Mouse (Mus musculus) CH12.LX (cell line): Measurements from ENCODE around the gene Spdye4b. TPM values are rescaled to one million over a fixed set of nuclear protein-coding genes. Genes with fewer than 3 reads are reported as not detected.

Experiments used
- DNase-seq: peaks from one replicate; pipeline ENCODE4 v3.0.0-alpha.2; 2013; ENCODE audit errors: extremely low read depth
- H3K27ac ChIP-seq: 2 replicates; pipeline ENCODE4 v1.5.1; 2012; ENCODE audit warnings: low read depth, mild to moderate bottlenecking, control low read depth, moderate library complexity; ENCODE audit not compliant: insufficient read depth
- H3K27me3 ChIP-seq: replicated peaks from 2 replicates; pipeline ENCODE3; 2012; ENCODE audit warnings: inconsistent platforms
- H3K36me3 ChIP-seq, 2 experiments: replicated peaks in 1 of 2; 2 replicates each; pipeline versions ENCODE3 to v1.6.1; 2012; ENCODE audit warnings: inconsistent platforms in 1 of 2, low read length in 1 of 2, mild to moderate bottlenecking in 1 of 2, mixed read lengths in 1 of 2, moderate library complexity in 1 of 2; ENCODE audit not compliant: control insufficient read depth in 1 of 2, insufficient read depth in 1 of 2
- H3K4me1 ChIP-seq, 2 experiments: 2 replicates each; pipeline ENCODE4 v1.6.1; 2012; ENCODE audit warnings: inconsistent platforms in 1 of 2, moderate library complexity in 1 of 2; ENCODE audit not compliant: insufficient read depth in 2 of 2, control insufficient read depth in 1 of 2
- H3K4me2 ChIP-seq: 2 replicates; pipeline ENCODE4 v1.6.1; 2012; ENCODE audit warnings: low read depth, mild to moderate bottlenecking, control low read depth; ENCODE audit not compliant: poor library complexity, insufficient read depth, severe bottlenecking
- H3K4me3 ChIP-seq, 3 experiments: fragments of 150-350 bp in 1 of 3; sonication (generic) in 1 of 3; replicated peaks in 1 of 3; 2 replicates each; pipeline versions ENCODE3 to v1.5.1; 2011 to 2012; ENCODE audit warnings: low read depth in 2 of 3, low read length in 2 of 3, mild to moderate bottlenecking in 2 of 3, moderate library complexity in 2 of 3, control low read depth in 1 of 3, improper control_type of control experiment in 1 of 3, inconsistent platforms in 1 of 3, mixed read lengths in 1 of 3; ENCODE audit not compliant: poor library complexity in 1 of 3
- H3K79me2 ChIP-seq: replicated peaks from 2 replicates; pipeline ENCODE4 v1.6.1; 2012; ENCODE audit warnings: mild to moderate bottlenecking, moderate library complexity; ENCODE audit not compliant: control insufficient read depth, poor library complexity, insufficient read depth, severe bottlenecking; ENCODE audit errors: extremely low read depth
- H3K9ac ChIP-seq: 2 replicates; pipeline ENCODE4 v1.6.1; 2012; ENCODE audit warnings: low read depth, mild to moderate bottlenecking, control low read depth, moderate library complexity; ENCODE audit not compliant: insufficient read depth
- H3K9me3 ChIP-seq: replicated peaks from 2 replicates; pipeline ENCODE3; 2012; ENCODE audit warnings: low read length, inconsistent platforms, mixed read lengths
- CHD1 ChIP-seq: IDR thresholded peaks from 2 replicates; pipeline ENCODE4 v1.6.1; 2012; ENCODE audit warnings: low read depth, low read length, improper control_type of control experiment, inconsistent platforms
- CHD2 ChIP-seq: IDR thresholded peaks from 2 replicates; pipeline ENCODE4 v1.6.1; 2011; ENCODE audit warnings: low read length, improper control_type of control experiment
- CTCF ChIP-seq, 2 experiments: IDR thresholded peaks in 1 of 2; conservative IDR thresholded peaks in 1 of 2; 2 replicates each; pipeline ENCODE4 v1.5.1; 2011 to 2012; ENCODE audit warnings: low read depth in 2 of 2, low read length in 2 of 2, improper control_type of control experiment in 1 of 2, inconsistent platforms in 1 of 2, mild to moderate bottlenecking in 1 of 2, moderate library complexity in 1 of 2
- E2F4 ChIP-seq: IDR thresholded peaks from 2 replicates; pipeline ENCODE4 v1.6.1; 2011; ENCODE audit warnings: low read depth, low read length, improper control_type of control experiment; ENCODE audit not compliant: insufficient replicate concordance
- ELF1 ChIP-seq: IDR thresholded peaks from 2 replicates; pipeline ENCODE4 v1.6.1; 2014; ENCODE audit warnings: low read depth, mild to moderate bottlenecking, inconsistent platforms, low read length, improper control_type of control experiment
- HCFC1 ChIP-seq: IDR thresholded peaks from 2 replicates; pipeline ENCODE4 v1.6.1; 2012; ENCODE audit warnings: low read depth, mild to moderate bottlenecking, inconsistent platforms, low read length, improper control_type of control experiment
- KAT2A ChIP-seq: IDR thresholded peaks from 2 replicates; pipeline ENCODE4 v1.6.1; 2012; ENCODE audit warnings: low read length, improper control_type of control experiment, inconsistent platforms; ENCODE audit not compliant: insufficient replicate concordance
- MAX ChIP-seq: IDR thresholded peaks from 2 replicates; pipeline ENCODE4 v1.6.1; 2011; ENCODE audit warnings: low read length, improper control_type of control experiment
- MEF2A ChIP-seq: IDR thresholded peaks from 2 replicates; pipeline ENCODE4 v1.6.1; 2014; ENCODE audit warnings: low read depth, mild to moderate bottlenecking, inconsistent platforms, low read length, improper control_type of control experiment, borderline replicate concordance
- MXI1 ChIP-seq: IDR thresholded peaks from 2 replicates; pipeline ENCODE4 v1.6.1; 2011; ENCODE audit warnings: mild to moderate bottlenecking, low read depth, low read length, improper control_type of control experiment
- MYC ChIP-seq: IDR thresholded peaks from 2 replicates; pipeline ENCODE4 v1.6.1; 2011; ENCODE audit warnings: low read depth, mild to moderate bottlenecking, improper control_type of control experiment, low read length
- NELFE ChIP-seq: IDR thresholded peaks from 2 replicates; pipeline ENCODE4 v1.6.1; 2011; ENCODE audit warnings: low read depth, low read length, improper control_type of control experiment
- NRF1 ChIP-seq: IDR thresholded peaks from 2 replicates; pipeline ENCODE4 v1.6.1; 2014; ENCODE audit warnings: low read depth, mild to moderate bottlenecking, inconsistent platforms, low read length, improper control_type of control experiment, moderate library complexity
- PAX5 ChIP-seq: IDR thresholded peaks from 2 replicates; pipeline ENCODE4 v1.6.1; 2012; ENCODE audit warnings: low read length, inconsistent platforms, mixed read lengths
- POLR2A ChIP-seq: IDR thresholded peaks from 2 replicates; pipeline ENCODE4 v1.6.1; 2011; ENCODE audit warnings: low read depth, mild to moderate bottlenecking, improper control_type of control experiment, low read length
- RAD21 ChIP-seq: IDR thresholded peaks from 2 replicates; pipeline ENCODE4 v1.6.1; 2011; ENCODE audit warnings: low read depth, mild to moderate bottlenecking, low read length, improper control_type of control experiment, moderate library complexity
- RCOR1 ChIP-seq: conservative IDR thresholded peaks from 2 replicates; pipeline ENCODE4 v1.6.1; 2012; ENCODE audit warnings: low read depth, mild to moderate bottlenecking, inconsistent platforms, low read length, improper control_type of control experiment
- SIN3A ChIP-seq: IDR thresholded peaks from 2 replicates; pipeline ENCODE4 v1.6.1; 2012; ENCODE audit warnings: low read length, improper control_type of control experiment, inconsistent platforms
- SMC3 ChIP-seq: IDR thresholded peaks from 2 replicates; pipeline ENCODE4 v1.6.1; 2011; ENCODE audit warnings: low read depth, low read length, improper control_type of control experiment
- TBP ChIP-seq: conservative IDR thresholded peaks from 2 replicates; pipeline ENCODE4 v1.6.1; 2011; ENCODE audit warnings: low read depth, low read length, improper control_type of control experiment
- USF2 ChIP-seq: conservative IDR thresholded peaks from 2 replicates; pipeline ENCODE4 v1.6.1; 2011; ENCODE audit warnings: low read depth, low read length, improper control_type of control experiment
- ZC3H11A ChIP-seq: IDR thresholded peaks from 2 replicates; pipeline ENCODE4 v1.6.1; 2012; ENCODE audit warnings: low read depth, mild to moderate bottlenecking, inconsistent platforms, low read length, improper control_type of control experiment
- ZMIZ1 ChIP-seq: IDR thresholded peaks from 2 replicates; pipeline ENCODE4 v1.6.1; 2012; ENCODE audit warnings: low read depth, mild to moderate bottlenecking, inconsistent platforms, low read length, improper control_type of control experiment
- ZNF384 ChIP-seq: IDR thresholded peaks from 2 replicates; pipeline ENCODE4 v1.6.1; 2012; ENCODE audit warnings: low read depth, low read length, improper control_type of control experiment, inconsistent platforms
- dilution Hi-C: fragments of 300-500 bp; cut with MboI; formaldehyde crosslinking; loops from 2 replicates; pipeline ENCODE4 v1.14.3; 2020; ENCODE audit warnings: low sequenced_read_pairs; ENCODE audit not compliant: extremely low pct_unique_long_range_greater_than_20kb, extremely low pct_ligation_motif_present
- in situ Hi-C: fragments of 300-500 bp; cut with MboI; formaldehyde crosslinking; loops from 3 replicates; pipeline ENCODE4 v1.14.3; 2019; ENCODE audit warnings: low sequenced_read_pairs, low pct_ligation_motif_present, low pct_unique_long_range_greater_than_20kb, mixed read lengths
- polyA plus RNA-seq: library from polyadenylated mRNA; unstranded; fragments of >175 nt; gene quantifications from 2 replicates; pipeline ENCODE4 v1.2.1, GENCODE M21; 2012; ENCODE audit warnings: low read depth; ENCODE audit not compliant: insufficient read length
- total RNA-seq, 2 experiments: library from RNA; depleted of rRNA; stranded (reverse); fragments of 300-350 nt in 1 of 2; fragments of >200 nt in 1 of 2; gene quantifications; 2 replicates each; pipeline ENCODE4 v1.2.3; 2012 to 2014

Gene Spdye4b
- total and polyA plus RNA-seq, 3 experiments: not detected

DNA sequence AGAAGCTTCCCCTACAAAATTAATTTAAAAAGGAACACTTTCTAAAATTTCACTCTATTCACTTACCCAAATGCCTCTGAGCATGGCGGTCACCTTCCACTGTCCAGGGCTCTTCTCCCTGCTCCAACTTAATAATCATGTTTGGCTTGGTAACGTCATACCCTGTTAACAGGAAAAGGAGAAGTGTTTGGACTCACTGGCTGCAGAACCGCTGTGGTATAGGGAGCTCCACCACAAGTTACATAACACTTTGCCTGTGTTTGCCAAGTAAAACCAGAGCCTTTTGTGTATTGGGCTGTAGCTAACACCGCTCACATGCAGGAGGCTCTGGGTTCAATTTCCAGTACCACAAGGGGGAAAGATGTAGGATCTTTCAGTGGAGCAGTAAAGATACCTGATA is 4.8 kb upstream of the Spdye4b start:
- H3K36me3 ChIP-seq: peaks cover 48 to 77% of the 10 kb centered on the region in 2 experiments
- H3K4me1 ChIP-seq: peaks cover 0 to 12% of the 10 kb centered on the region in 2 experiments; a peak in 2 of 4 replicates

GRCm38 (mm10) chr5:143177541-143178200 is 3.1 kb upstream of the Spdye4b start:
- DNase-seq: no peak
- peaks cover 48 to 61% of the 10 kb centered on the region in 2 experiments for H3K36me3 ChIP-seq
- in situ Hi-C loops: no loop called here

More for the DNA sequence above, 4.8 kb upstream of the Spdye4b start:
- H3K9me3 ChIP-seq: peaks cover 15% of the 10 kb centered on the region
- TF ChIP-seq SIN3A (no peak), CHD1 (no peak), HCFC1 (no peak), CTCF (conservative IDR thresholded peaks at IDR 0.05 in 1 of 2, IDR thresholded peaks at IDR 0.05 in 1 of 2; ENCODE audit: low read depth in 2 of 2, low read length in 2 of 2) (no peak), USF2 (no peak), PAX5 (no peak), CHD2 (no peak), POLR2A (no peak), NRF1 (no peak), KAT2A (no peak), SMC3 (no peak), MEF2A (no peak)
- no peaks in the 10 kb centered on the region for H3K27me3 ChIP-seq
- H3K4me3 ChIP-seq: no peak overlapping the region
- H3K27ac ChIP-seq: no peak overlapping the region
- H3K9ac ChIP-seq: no peak overlapping the region
- no peaks in the 10 kb centered on the region; the same call in 1 of the 2 replicates for H3K79me2 ChIP-seq
- in situ Hi-C loops: no loop called here
- DNase-seq: no peak
- no peak overlapping the region for H3K4me2 ChIP-seq
- dilution Hi-C loops: no loop called here

GRCm38 (mm10) chr5:143179179-143179578 is 1.6 kb upstream of the Spdye4b start:
- no peaks in the 10 kb centered on the region; the same call in 1 of the 2 replicates for H3K79me2 ChIP-seq
- no peak for TF ChIP-seq E2F4
- no peak; the same call in 1 of the 2 replicates for TF ChIP-seq NELFE
- TF ChIP-seq TBP: no peak
- TF ChIP-seq CTCF (conservative IDR thresholded peaks at IDR 0.05 in 1 of 2, IDR thresholded peaks at IDR 0.05 in 1 of 2; ENCODE audit: low read depth in 2 of 2, low read length in 2 of 2): peak; percentile 46 to 72
- no peak for TF ChIP-seq RCOR1
- TF ChIP-seq SMC3: peak; percentile 56
- TF ChIP-seq MAX: no peak
- TF ChIP-seq RAD21: peak; percentile 62
- 0 out of 2 replicates have a peak, but pooled peaks have one; percentile 28 for TF ChIP-seq ELF1
- no peak for TF ChIP-seq KAT2A
- TF ChIP-seq USF2: no peak
- no peak for TF ChIP-seq MXI1
- TF ChIP-seq MEF2A: no peak
- TF ChIP-seq ZNF384: 0 out of 2 replicates have a peak, but pooled peaks have one; percentile 24
- dilution Hi-C loops: no loop called here
- H3K4me2 ChIP-seq: peak overlapping the region; percentile 90
- peak; percentile 49 for DNase-seq
- in situ Hi-C loops: no loop called here
- H3K9ac ChIP-seq: no peak overlapping the region
- peaks cover 11% of the 10 kb centered on the region for H3K9me3 ChIP-seq
- H3K4me3 ChIP-seq: no peak overlapping the region
- no peak overlapping the region for H3K27ac ChIP-seq
- peaks cover 0 to 12% of the 10 kb centered on the region in 2 experiments; a peak in 2 of 4 replicates for H3K4me1 ChIP-seq
- peaks cover 5% of the 10 kb centered on the region for H3K27me3 ChIP-seq
- H3K36me3 ChIP-seq: peaks cover 36 to 47% of the 10 kb centered on the region in 2 experiments

More at GRCm38 (mm10) chr5:143177541-143178200, 3.1 kb upstream of the Spdye4b start:
- H3K9me3 ChIP-seq: peaks cover 15% of the 10 kb centered on the region
- H3K9ac ChIP-seq: no peak overlapping the region
- TF ChIP-seq MYC: no peak
- TF ChIP-seq ZMIZ1: no peak
- TF ChIP-seq MXI1: no peak
- peak in 1 of 2 experiments; percentile 16; a peak in 2 of 4 replicates for TF ChIP-seq CTCF (conservative IDR thresholded peaks at IDR 0.05 in 1 of 2, IDR thresholded peaks at IDR 0.05 in 1 of 2; ENCODE audit: low read depth in 2 of 2, low read length in 2 of 2)
- TF ChIP-seq ZC3H11A: no peak
- TF ChIP-seq, all 38 proteins: peak for 1
- peaks cover 0 to 12% of the 10 kb centered on the region in 2 experiments; a peak in 2 of 4 replicates for H3K4me1 ChIP-seq
- no peak overlapping the region for H3K4me2 ChIP-seq
- no peaks in the 10 kb centered on the region; the same call in 1 of the 2 replicates for H3K79me2 ChIP-seq
- dilution Hi-C loops: no loop called here
- H3K4me3 ChIP-seq: no peak overlapping the region
- no peak overlapping the region for H3K27ac ChIP-seq
- no peaks in the 10 kb centered on the region for H3K27me3 ChIP-seq
